Mouse (Mus musculus): ENCODE measurements at regions not wholly inside any gene's neighbourhood (a gene's known extent, or its start where the extent isn't known, plus 50 kb on each side); places are given as distances from the start of the nearest gene placed in this dataset.

GRCm38 (mm10) chr9:87883069-87883468 lies 152.0 kb upstream of the Tbx18 start:
- H3K4me2 ChIP-seq = no peak overlapping the region
- ATAC-seq (ENCODE audit: insufficient number of reproducible peaks, low FRiP score) = no peak
- H3K9ac ChIP-seq = no peak overlapping the region
- no peak overlapping the region for H3K27ac ChIP-seq (ENCODE audit: poor library complexity, severe bottlenecking)
- H3K4me3 ChIP-seq = no peak overlapping the region
- H3K27me3 ChIP-seq (replicated peaks) = 0 out of 2 replicates have a peak, but pooled peaks cover 3% of the 10 kb centered on the region
- no peaks in the 10 kb centered on the region for H3K9me3 ChIP-seq (replicated peaks)
- no peaks in the 10 kb centered on the region for H3K4me1 ChIP-seq (replicated peaks)
- H3K36me3 ChIP-seq = no peaks in the 10 kb centered on the region

- Histone ChIP-seq H3K9me3 (replicated peaks) (no peaks in the 10 kb centered on the region; the same call in 1 of the 2 replicates), H3K27me3 (replicated peaks) (no peaks in the 10 kb centered on the region), H3K36me3 (no peaks in the 10 kb centered on the region), H3K27ac (ENCODE audit: poor library complexity, severe bottlenecking) (no peak overlapping the region), H3K4me2 (no peak overlapping the region), H3K9ac (no peak overlapping the region), H3K4me3 (no peak overlapping the region), H3K4me1 (replicated peaks) (no peaks in the 10 kb centered on the region)
- ATAC-seq (ENCODE audit: insufficient number of reproducible peaks, low FRiP score) = no peak
- WGBS = 41% methylated on average over 4 of the region's 4 CpGs
Measured at GRCm38 (mm10) chr9:87894051-87894450, 163.0 kb upstream of the Tbx18 start.

GRCm38 (mm10) chr9:87894596-87894995 lies 163.5 kb upstream of the Tbx18 start:
- H3K9ac ChIP-seq = no peak overlapping the region
- 57% methylated on average over 3 of the region's 3 CpGs for WGBS
- H3K4me1 ChIP-seq (replicated peaks) = no peaks in the 10 kb centered on the region
- H3K36me3 ChIP-seq = no peaks in the 10 kb centered on the region
- no peak overlapping the region for H3K4me3 ChIP-seq
- no peaks in the 10 kb centered on the region for H3K27me3 ChIP-seq (replicated peaks)
- no peak overlapping the region for H3K27ac ChIP-seq (ENCODE audit: poor library complexity, severe bottlenecking)
- H3K9me3 ChIP-seq (replicated peaks) = no peaks in the 10 kb centered on the region; the same call in 1 of the 2 replicates
- ATAC-seq (ENCODE audit: insufficient number of reproducible peaks, low FRiP score) = no peak
- H3K4me2 ChIP-seq = no peak overlapping the region

GRCm38 (mm10) chr9:87895526-87895925 lies 164.5 kb upstream of the Tbx18 start:
- Histone ChIP-seq H3K27me3 (replicated peaks) (no peaks in the 10 kb centered on the region), H3K27ac (ENCODE audit: poor library complexity, severe bottlenecking) (no peak overlapping the region), H3K9ac (no peak overlapping the region), H3K9me3 (replicated peaks) (no peaks in the 10 kb centered on the region; the same call in 1 of the 2 replicates), H3K4me3 (no peak overlapping the region), H3K4me2 (no peak overlapping the region), H3K36me3 (no peaks in the 10 kb centered on the region), H3K4me1 (replicated peaks) (no peaks in the 10 kb centered on the region)
- WGBS = 75% methylated on average over 4 of the region's 4 CpGs
- no peak for ATAC-seq (ENCODE audit: insufficient number of reproducible peaks, low FRiP score)

- no peaks in the 10 kb centered on the region for H3K9me3 ChIP-seq (replicated peaks)
- H3K9ac ChIP-seq = no peak overlapping the region
- H3K4me1 ChIP-seq (replicated peaks) = no peaks in the 10 kb centered on the region
- H3K4me3 ChIP-seq = no peak overlapping the region
- no peaks in the 10 kb centered on the region for H3K36me3 ChIP-seq
- ATAC-seq (ENCODE audit: insufficient number of reproducible peaks, low FRiP score) = no peak
- no peak overlapping the region for H3K4me2 ChIP-seq
- WGBS = 34% methylated on average over 3 of the region's 3 CpGs
- no peaks in the 10 kb centered on the region for H3K27me3 ChIP-seq (replicated peaks)
- H3K27ac ChIP-seq (ENCODE audit: poor library complexity, severe bottlenecking) = peak overlapping the region; percentile 27; the same call in 1 of the 2 replicates
Measured at GRCm38 (mm10) chr9:87897336-87897735, 166.3 kb upstream of the Tbx18 start.

- no peaks in the 10 kb centered on the region for H3K27me3 ChIP-seq (replicated peaks)
- H3K9ac ChIP-seq = no peak overlapping the region
- H3K4me3 ChIP-seq = no peak overlapping the region
- ATAC-seq (ENCODE audit: insufficient number of reproducible peaks, low FRiP score) = no peak
- 81% methylated on average over 5 of the region's 5 CpGs for WGBS
- H3K36me3 ChIP-seq = no peaks in the 10 kb centered on the region
- no peak overlapping the region for H3K4me2 ChIP-seq
- H3K4me1 ChIP-seq (replicated peaks) = no peaks in the 10 kb centered on the region
- H3K27ac ChIP-seq (ENCODE audit: poor library complexity, severe bottlenecking) = no peak overlapping the region
- 0 out of 2 replicates have a peak, but pooled peaks cover 3% of the 10 kb centered on the region for H3K9me3 ChIP-seq (replicated peaks)
Measured at GRCm38 (mm10) chr9:87899368-87899767, 168.3 kb upstream of the Tbx18 start.

- Histone ChIP-seq H3K9ac (no peak overlapping the region), H3K27ac (ENCODE audit: poor library complexity, severe bottlenecking) (no peak overlapping the region), H3K9me3 (replicated peaks) (0 out of 2 replicates have a peak, but pooled peaks cover 4% of the 10 kb centered on the region), H3K27me3 (replicated peaks) (no peaks in the 10 kb centered on the region), H3K4me2 (no peak overlapping the region), H3K36me3 (no peaks in the 10 kb centered on the region), H3K4me3 (no peak overlapping the region), H3K4me1 (replicated peaks) (no peaks in the 10 kb centered on the region)
- WGBS = 86% methylated on average over 7 of the region's 7 CpGs
- no peak for ATAC-seq (ENCODE audit: insufficient number of reproducible peaks, low FRiP score)
Measured at GRCm38 (mm10) chr9:87899800-87900199, 168.7 kb upstream of the Tbx18 start.

- no peaks in the 10 kb centered on the region for H3K4me1 ChIP-seq (replicated peaks)
- H3K27me3 ChIP-seq (replicated peaks) = no peaks in the 10 kb centered on the region
- H3K27ac ChIP-seq (ENCODE audit: poor library complexity, severe bottlenecking) = no peak overlapping the region
- H3K9ac ChIP-seq = no peak overlapping the region
- H3K9me3 ChIP-seq (replicated peaks) = no peaks in the 10 kb centered on the region
- 82% methylated on average over 8 of the region's 8 CpGs for WGBS
- H3K36me3 ChIP-seq = no peaks in the 10 kb centered on the region
- H3K4me2 ChIP-seq = no peak overlapping the region
- no peak for ATAC-seq (ENCODE audit: insufficient number of reproducible peaks, low FRiP score)
- no peak overlapping the region for H3K4me3 ChIP-seq
Measured at GRCm38 (mm10) chr9:87921291-87921690, 190.2 kb upstream of the Tbx18 start.

- H3K4me2 ChIP-seq = no peak overlapping the region
- no peaks in the 10 kb centered on the region for H3K4me1 ChIP-seq (replicated peaks)
- no peak overlapping the region for H3K4me3 ChIP-seq
- no peak for ATAC-seq (ENCODE audit: insufficient number of reproducible peaks, low FRiP score)
- no peak overlapping the region for H3K27ac ChIP-seq (ENCODE audit: poor library complexity, severe bottlenecking)
- H3K9ac ChIP-seq = no peak overlapping the region
- H3K9me3 ChIP-seq (replicated peaks) = no peaks in the 10 kb centered on the region
- no peaks in the 10 kb centered on the region for H3K27me3 ChIP-seq (replicated peaks)
- 77% methylated on average over 4 of the region's 4 CpGs for WGBS
- no peaks in the 10 kb centered on the region for H3K36me3 ChIP-seq
Measured at GRCm38 (mm10) chr9:87925151-87925550, 194.1 kb upstream of the Tbx18 start.

- Histone ChIP-seq H3K9me3 (replicated peaks) (no peaks in the 10 kb centered on the region), H3K9ac (no peak overlapping the region), H3K4me2 (no peak overlapping the region), H3K4me1 (replicated peaks) (no peaks in the 10 kb centered on the region), H3K4me3 (no peak overlapping the region), H3K27me3 (replicated peaks) (no peaks in the 10 kb centered on the region), H3K36me3 (no peaks in the 10 kb centered on the region), H3K27ac (ENCODE audit: poor library complexity, severe bottlenecking) (no peak overlapping the region)
- no peak for ATAC-seq (ENCODE audit: insufficient number of reproducible peaks, low FRiP score)
- 75% methylated on average over 5 of the region's 5 CpGs for WGBS
Measured at GRCm38 (mm10) chr9:87933230-87933629, 202.2 kb upstream of the Tbx18 start.

GRCm38 (mm10) chr9:87952426-87952825 lies 221.4 kb upstream of the Tbx18 start:
- no peaks in the 10 kb centered on the region for H3K36me3 ChIP-seq
- H3K27me3 ChIP-seq (replicated peaks) = no peaks in the 10 kb centered on the region
- H3K9me3 ChIP-seq (replicated peaks) = no peaks in the 10 kb centered on the region
- no peak for ATAC-seq (ENCODE audit: insufficient number of reproducible peaks, low FRiP score)
- no peaks in the 10 kb centered on the region for H3K4me1 ChIP-seq (replicated peaks)
- no peak overlapping the region for H3K9ac ChIP-seq
- H3K4me2 ChIP-seq = no peak overlapping the region
- H3K4me3 ChIP-seq = no peak overlapping the region
- WGBS = 86% methylated on average over 2 of the region's 2 CpGs
- H3K27ac ChIP-seq (ENCODE audit: poor library complexity, severe bottlenecking) = no peak overlapping the region

GRCm38 (mm10) chr9:87954941-87955340 lies 223.9 kb upstream of the Tbx18 start:
- Histone ChIP-seq H3K27ac (ENCODE audit: poor library complexity, severe bottlenecking) (no peak overlapping the region), H3K4me1 (replicated peaks) (no peaks in the 10 kb centered on the region), H3K9me3 (replicated peaks) (no peaks in the 10 kb centered on the region), H3K27me3 (replicated peaks) (no peaks in the 10 kb centered on the region), H3K36me3 (no peaks in the 10 kb centered on the region), H3K4me3 (no peak overlapping the region), H3K9ac (no peak overlapping the region), H3K4me2 (no peak overlapping the region)
- ATAC-seq (ENCODE audit: insufficient number of reproducible peaks, low FRiP score) = no peak
